Mouse (Mus musculus): ENCODE results near the gene Cxcr6.
"Not testable (repeated sequence)": the region's sequence is repeated elsewhere in the genome, so short reads cannot be mapped to it uniquely, and the experiment has no call there.

The Cxcr6 gene

GRCm38 (mm10) chr9:123806267-123806666 lies at the start of gene Cxcr6:
TSS of gene Cxcr6 (plus strand) at chr9:123806475.
- DNase-seq (ENCODE audit: low spot score): no peak

GRCm38 (mm10) chr9:123756752-123757151 lies 49.5 kb upstream of the Cxcr6 start:
- DNase-seq (ENCODE audit: low spot score): no peak

GRCm38 (mm10) chr9:123757326-123757725 lies 48.9 kb upstream of the Cxcr6 start:
- no peak for DNase-seq (ENCODE audit: low spot score)

GRCm38 (mm10) chr9:123758156-123758555 lies 48.1 kb upstream of the Cxcr6 start:
- no peak for DNase-seq (ENCODE audit: low spot score)

GRCm38 (mm10) chr9:123758645-123759044 lies 47.6 kb upstream of the Cxcr6 start:
- DNase-seq (ENCODE audit: low spot score): no peak

- DNase-seq (ENCODE audit: low spot score): no peak
Measured at GRCm38 (mm10) chr9:123760806-123761205, 45.5 kb upstream of the Cxcr6 start.

GRCm38 (mm10) chr9:123762886-123763285 lies 43.4 kb upstream of the Cxcr6 start:
- DNase-seq (ENCODE audit: low spot score): no peak

GRCm38 (mm10) chr9:123763771-123764170 lies 42.5 kb upstream of the Cxcr6 start:
- no peak for DNase-seq (ENCODE audit: low spot score)

- DNase-seq (ENCODE audit: low spot score): no peak
Measured at GRCm38 (mm10) chr9:123766996-123767395, 39.3 kb upstream of the Cxcr6 start.

GRCm38 (mm10) chr9:123768443-123768842 lies 37.8 kb upstream of the Cxcr6 start:
- no peak for DNase-seq (ENCODE audit: low spot score)

GRCm38 (mm10) chr9:123769532-123769931 lies 36.7 kb upstream of the Cxcr6 start:
- no peak for DNase-seq (ENCODE audit: low spot score)

GRCm38 (mm10) chr9:123773299-123773698 lies 33.0 kb upstream of the Cxcr6 start:
- DNase-seq (ENCODE audit: low spot score): not testable (repeated sequence)

GRCm38 (mm10) chr9:123788855-123789529 lies 17.3 kb upstream of the Cxcr6 start:
- DNase-seq (ENCODE audit: low spot score): no peak

- DNase-seq (ENCODE audit: low spot score): peak; percentile 42
Measured at GRCm38 (mm10) chr9:123796174-123796573, 10.1 kb upstream of the Cxcr6 start.

GRCm38 (mm10) chr9:123801527-123801926 lies 4.7 kb upstream of the Cxcr6 start:
- DNase-seq (ENCODE audit: low spot score): no peak

GRCm38 (mm10) chr9:123802421-123802820 lies 3.9 kb upstream of the Cxcr6 start:
- DNase-seq (ENCODE audit: low spot score): no peak

GRCm38 (mm10) chr9:123802896-123803295 lies 3.4 kb upstream of the Cxcr6 start:
- no peak for DNase-seq (ENCODE audit: low spot score)

GRCm38 (mm10) chr9:123805241-123805640 lies 1.0 kb upstream of the Cxcr6 start:
- no peak for DNase-seq (ENCODE audit: low spot score)

- DNase-seq (ENCODE audit: low spot score): no peak
Measured at GRCm38 (mm10) chr9:123808583-123808982, 2.3 kb downstream of the Cxcr6 start.

- DNase-seq (ENCODE audit: low spot score): no peak
Measured at GRCm38 (mm10) chr9:123811831-123812230, 5.6 kb downstream of the Cxcr6 start.

GRCm38 (mm10) chr9:123814326-123814725 lies 8.1 kb downstream of the Cxcr6 start:
- DNase-seq (ENCODE audit: low spot score): no peak

- no peak for DNase-seq (ENCODE audit: low spot score)
Measured at GRCm38 (mm10) chr9:123814821-123815220, 8.5 kb downstream of the Cxcr6 start.

GRCm38 (mm10) chr9:123815444-123815843 lies 9.2 kb downstream of the Cxcr6 start:
- no peak for DNase-seq (ENCODE audit: low spot score)

- no peak for DNase-seq (ENCODE audit: low spot score)
Measured at GRCm38 (mm10) chr9:123815996-123816395, 9.7 kb downstream of the Cxcr6 start.
